Mouse (Mus musculus): ENCODE results near the gene Sox5. TPM values are rescaled to one million over a fixed set of nuclear protein-coding genes. Genes with fewer than 3 reads are reported as not detected.

Gene Sox5
- polyA plus RNA-seq, 1 experiment: 0.85 TPM

- TF ChIP-seq CTCF (IDR thresholded peaks at IDR 0.05; ENCODE audit: extremely low read depth, insufficient read length, insufficient replicate concordance, low read depth, low read length) (no peak), POLR2A (IDR thresholded peaks at IDR 0.05; ENCODE audit: low read depth, low read length) (no peak)
- no peaks in the 10 kb centered on the region for H3K36me3 ChIP-seq (ENCODE audit: control insufficient read depth, insufficient read depth, low read length)
- H3K27me3 ChIP-seq (ENCODE audit: control insufficient read depth, insufficient read depth, low read length): no peaks in the 10 kb centered on the region
- H3K4me3 ChIP-seq (ENCODE audit: low read depth, low read length): no peak overlapping the region
- no peaks in the 10 kb centered on the region for H3K4me1 ChIP-seq (ENCODE audit: control insufficient read depth, insufficient read depth, insufficient read length, low read length)
- H3K27ac ChIP-seq (ENCODE audit: insufficient read depth, low read depth, low read length): no peak overlapping the region
Observed at GRCm38 (mm10) chr6:143904693-143905031, 877.1 kb downstream of the Sox5 start.

GRCm38 (mm10) chr6:143903981-143904692 is 877.6 kb downstream of the Sox5 start:
- H3K27me3 ChIP-seq (ENCODE audit: control insufficient read depth, insufficient read depth, low read length): no peaks in the 10 kb centered on the region
- H3K36me3 ChIP-seq (ENCODE audit: control insufficient read depth, insufficient read depth, low read length): no peaks in the 10 kb centered on the region
- 77% methylated on average over 10 of the region's 10 CpGs for WGBS
- no peaks in the 10 kb centered on the region for H3K4me1 ChIP-seq (ENCODE audit: control insufficient read depth, insufficient read depth, insufficient read length, low read length)
- TF ChIP-seq CTCF (IDR thresholded peaks at IDR 0.05; ENCODE audit: extremely low read depth, insufficient read length, insufficient replicate concordance, low read depth, low read length) (no peak), POLR2A (IDR thresholded peaks at IDR 0.05; ENCODE audit: low read depth, low read length) (no peak)
- no peak overlapping the region for H3K27ac ChIP-seq (ENCODE audit: insufficient read depth, low read depth, low read length)
- no peak overlapping the region for H3K4me3 ChIP-seq (ENCODE audit: low read depth, low read length)

DNA sequence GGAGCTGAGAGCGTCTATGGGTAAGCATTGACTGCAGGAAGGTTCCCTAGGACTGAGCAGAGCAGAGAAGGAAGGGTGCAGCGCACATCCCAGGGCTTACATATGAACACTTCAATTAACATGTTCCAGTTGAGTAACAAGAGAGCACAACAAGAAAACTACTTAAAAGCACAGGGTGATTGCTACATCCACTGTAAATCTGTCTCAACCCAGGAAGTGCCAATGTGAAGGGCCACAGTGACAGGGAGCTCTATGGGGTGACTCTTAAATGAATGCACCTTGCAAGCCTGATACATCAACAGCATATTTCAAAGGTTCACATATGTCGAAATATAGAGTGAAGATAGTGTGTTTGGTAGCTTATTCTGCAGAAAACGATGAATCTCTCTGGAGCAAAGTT is 880.9 kb downstream of the Sox5 start:
- Histone ChIP-seq H3K27ac (ENCODE audit: insufficient read depth, low read depth, low read length) (no peak overlapping the region), H3K4me3 (ENCODE audit: low read depth, low read length) (no peak overlapping the region), H3K27me3 (ENCODE audit: control insufficient read depth, insufficient read depth, low read length) (no peaks in the 10 kb centered on the region), H3K4me1 (ENCODE audit: control insufficient read depth, insufficient read depth, insufficient read length, low read length) (no peaks in the 10 kb centered on the region), H3K36me3 (ENCODE audit: control insufficient read depth, insufficient read depth, low read length) (no peaks in the 10 kb centered on the region)
- TF ChIP-seq POLR2A (IDR thresholded peaks at IDR 0.05; ENCODE audit: low read depth, low read length): no peak
- TF ChIP-seq CTCF (IDR thresholded peaks at IDR 0.05; ENCODE audit: extremely low read depth, insufficient read length, insufficient replicate concordance, low read depth, low read length): no peak
- 86% methylated on average over 4 of the region's 4 CpGs for WGBS

DNA sequence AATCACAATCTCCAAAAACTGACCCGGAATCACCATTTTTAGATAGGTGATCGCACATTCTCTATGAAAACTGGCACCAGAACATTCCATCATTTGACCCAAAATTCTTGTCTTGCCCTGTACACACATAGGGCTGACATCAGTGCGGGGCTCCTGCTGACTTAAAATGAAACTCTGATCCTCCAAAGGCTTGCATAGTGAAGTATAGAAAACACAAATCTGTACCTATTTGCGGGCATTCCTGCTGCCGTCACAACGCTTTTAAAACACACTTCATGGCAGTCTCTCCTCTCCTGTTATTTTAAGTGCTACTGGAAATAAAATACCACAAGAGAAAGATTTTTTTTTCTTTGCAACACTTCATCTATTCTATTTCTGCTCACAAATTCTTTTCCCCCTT is 886.7 kb downstream of the Sox5 start:
- TF ChIP-seq POLR2A (IDR thresholded peaks at IDR 0.05; ENCODE audit: low read depth, low read length) (no peak), CTCF (IDR thresholded peaks at IDR 0.05; ENCODE audit: extremely low read depth, insufficient read length, insufficient replicate concordance, low read depth, low read length) (no peak)
- WGBS: 90% methylated on average over 6 of the region's 6 CpGs
- no peaks in the 10 kb centered on the region for H3K27me3 ChIP-seq (ENCODE audit: control insufficient read depth, insufficient read depth, low read length)

DNA sequence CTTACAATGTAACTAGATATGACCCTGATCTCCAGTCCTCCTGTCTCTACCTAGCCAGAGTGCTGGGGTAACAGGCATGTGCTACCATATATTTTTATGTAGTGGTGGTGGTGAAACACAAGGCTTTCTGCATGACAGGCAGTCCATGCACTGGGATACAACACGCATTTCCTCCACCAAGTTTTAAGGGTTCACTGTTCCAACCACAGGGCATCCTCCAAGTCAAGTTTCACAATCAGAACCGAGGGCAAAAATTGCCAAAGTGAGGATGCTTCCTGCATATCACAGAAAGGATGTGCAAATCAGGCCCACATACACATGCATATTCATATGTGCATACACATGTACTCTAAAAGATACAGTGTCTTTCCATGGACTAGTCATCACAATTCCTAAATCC is 888.9 kb downstream of the Sox5 start:
- H3K36me3 ChIP-seq (ENCODE audit: control insufficient read depth, insufficient read depth, low read length): no peaks in the 10 kb centered on the region
- TF ChIP-seq CTCF (IDR thresholded peaks at IDR 0.05; ENCODE audit: extremely low read depth, insufficient read length, insufficient replicate concordance, low read depth, low read length) (no peak), POLR2A (IDR thresholded peaks at IDR 0.05; ENCODE audit: low read depth, low read length) (no peak)
- no peaks in the 10 kb centered on the region for H3K4me1 ChIP-seq (ENCODE audit: control insufficient read depth, insufficient read depth, insufficient read length, low read length)
- H3K4me3 ChIP-seq (ENCODE audit: low read depth, low read length): no peak overlapping the region
- 70% methylated on average over 2 of the region's 2 CpGs for WGBS
- H3K27ac ChIP-seq (ENCODE audit: insufficient read depth, low read depth, low read length): no peak overlapping the region
- H3K27me3 ChIP-seq (ENCODE audit: control insufficient read depth, insufficient read depth, low read length): no peaks in the 10 kb centered on the region

More for the DNA sequence above, 886.7 kb downstream of the Sox5 start:
- H3K27ac ChIP-seq (ENCODE audit: insufficient read depth, low read depth, low read length): no peak overlapping the region
- H3K36me3 ChIP-seq (ENCODE audit: control insufficient read depth, insufficient read depth, low read length): no peaks in the 10 kb centered on the region
- no peaks in the 10 kb centered on the region for H3K4me1 ChIP-seq (ENCODE audit: control insufficient read depth, insufficient read depth, insufficient read length, low read length)
- H3K4me3 ChIP-seq (ENCODE audit: low read depth, low read length): no peak overlapping the region

DNA sequence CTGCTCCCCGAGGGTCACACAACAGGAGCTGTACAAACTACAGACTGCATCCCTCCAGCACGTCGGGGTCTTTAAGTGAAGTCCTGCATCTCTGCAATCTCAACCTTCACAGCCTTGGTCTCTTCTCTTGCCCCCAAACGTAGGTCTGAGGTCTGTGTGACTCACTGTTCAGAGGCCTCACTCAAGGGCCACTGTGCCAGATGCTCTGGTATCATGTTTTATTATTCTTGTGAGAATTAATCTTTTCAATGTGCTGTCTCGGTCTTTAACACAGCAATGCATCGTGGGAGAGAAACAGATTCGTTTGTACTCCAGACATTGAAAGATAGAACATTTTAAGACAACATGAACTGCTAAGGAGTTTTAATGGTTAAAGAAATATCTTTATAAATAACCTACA is 893.2 kb downstream of the Sox5 start:
- TF ChIP-seq CTCF (IDR thresholded peaks at IDR 0.05; ENCODE audit: extremely low read depth, insufficient read length, insufficient replicate concordance, low read depth, low read length): no peak
- no peak for TF ChIP-seq POLR2A (IDR thresholded peaks at IDR 0.05; ENCODE audit: low read depth, low read length)
- Histone ChIP-seq H3K27me3 (ENCODE audit: control insufficient read depth, insufficient read depth, low read length) (no peaks in the 10 kb centered on the region), H3K36me3 (ENCODE audit: control insufficient read depth, insufficient read depth, low read length) (no peaks in the 10 kb centered on the region), H3K4me1 (ENCODE audit: control insufficient read depth, insufficient read depth, insufficient read length, low read length) (no peaks in the 10 kb centered on the region), H3K4me3 (ENCODE audit: low read depth, low read length) (no peak overlapping the region), H3K27ac (ENCODE audit: insufficient read depth, low read depth, low read length) (no peak overlapping the region)
- WGBS: 76% methylated on average over 7 of the region's 7 CpGs

DNA sequence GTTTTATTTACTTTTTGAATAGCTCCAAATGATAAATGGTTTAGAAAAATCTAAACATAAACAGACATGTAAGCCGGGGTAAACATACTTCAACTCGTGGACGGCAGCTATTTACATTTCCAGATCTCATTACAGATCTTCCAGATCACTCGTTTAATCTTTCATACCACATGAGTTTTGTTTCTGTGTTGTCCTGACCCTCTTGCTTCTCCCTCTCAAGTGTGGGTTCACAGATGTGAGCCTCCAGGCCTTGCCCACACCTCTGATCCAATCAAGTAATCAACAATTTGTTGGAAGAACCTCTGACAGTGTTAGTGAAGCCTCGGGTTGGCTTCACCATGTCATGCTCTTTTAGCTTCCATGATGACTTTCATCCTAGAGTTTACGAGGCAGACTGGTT is 903.3 kb downstream of the Sox5 start:
- 48% methylated on average over 6 of the region's 6 CpGs for WGBS
- TF ChIP-seq CTCF (IDR thresholded peaks at IDR 0.05; ENCODE audit: extremely low read depth, insufficient read length, insufficient replicate concordance, low read depth, low read length) (no peak), POLR2A (IDR thresholded peaks at IDR 0.05; ENCODE audit: low read depth, low read length) (no peak)
- no peaks in the 10 kb centered on the region for H3K27me3 ChIP-seq (ENCODE audit: control insufficient read depth, insufficient read depth, low read length)
- H3K36me3 ChIP-seq (ENCODE audit: control insufficient read depth, insufficient read depth, low read length): no peaks in the 10 kb centered on the region
- H3K27ac ChIP-seq (ENCODE audit: insufficient read depth, low read depth, low read length): no peak overlapping the region
- H3K4me3 ChIP-seq (ENCODE audit: low read depth, low read length): no peak overlapping the region
- no peaks in the 10 kb centered on the region for H3K4me1 ChIP-seq (ENCODE audit: control insufficient read depth, insufficient read depth, insufficient read length, low read length)

All from small intestine, adult 2 months (tissue).